In the genomic region with DNA sequence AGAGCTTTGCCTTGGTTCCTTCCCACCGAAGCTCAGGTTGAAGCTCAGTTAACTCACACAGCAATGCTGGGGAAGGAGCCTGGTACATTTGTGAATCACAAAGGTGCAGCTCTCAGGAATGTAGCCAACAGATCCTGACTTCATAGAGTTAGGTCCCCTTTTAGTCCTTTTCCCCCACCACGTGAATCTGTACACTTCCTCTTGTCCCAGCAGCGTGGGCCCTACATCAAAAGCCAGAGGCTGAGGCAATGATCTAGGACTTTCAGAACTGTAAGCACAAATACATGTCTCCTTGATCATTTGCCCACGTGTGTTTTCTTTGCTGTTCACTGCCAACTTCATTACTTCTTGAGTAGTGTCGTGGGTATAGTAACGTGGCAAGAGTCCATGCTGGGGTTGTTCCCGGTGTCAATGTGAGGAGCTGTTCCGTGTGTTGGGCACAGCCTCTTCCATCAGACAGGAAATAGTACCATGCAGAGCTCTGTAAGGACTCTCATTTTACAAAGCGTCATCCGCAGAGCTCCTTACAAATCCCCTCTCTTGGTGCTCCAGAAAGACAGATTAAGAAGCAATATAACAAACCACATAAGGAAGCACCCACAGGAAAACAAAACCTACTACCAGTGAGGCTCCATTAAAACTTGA, we compare ENCODE assay signal across 16 mouse cellular contexts.
DNase-seq lines count a peak whose midpoint lies in the region; ATAC-seq and TF ChIP-seq lines count a peak whose summit lies in the region.
"Had no signal": no experiment of that assay in that cellular context is flagged by ENCODE, and none has a peak within 500 bp of the region (broad histone marks: within the 10 kb centered on the region; RNA-seq: fewer than 3 reads in every experiment).

No protein-coding gene starts in this region.

- peaks cover 99% of the 10 kb centered on the region for H3K79me2 ChIP-seq in macrophage (ENCODE audit: inconsistent target)

- no peak for TF ChIP-seq EP300 in heart, postnatal 0 days (IDR thresholded peaks at IDR 0.05; ENCODE audit: low read depth)

- H3K4me1 ChIP-seq in heart, postnatal 0 days (ENCODE audit: control insufficient read depth, insufficient read depth) = peaks cover 12% of the 10 kb centered on the region; the same call in 1 of the 2 replicates
- peaks cover 14% of the 10 kb centered on the region for H3K4me1 ChIP-seq in heart, embryonic 11.5 days (ENCODE audit: control insufficient read depth, insufficient read depth, low read length)
- H3K4me1 ChIP-seq: midbrain, embryonic 12.5 days; neural tube, embryonic 12.5 days had no signal

- H3K27me3 ChIP-seq in heart, postnatal 0 days (ENCODE audit: control insufficient read depth, insufficient read depth, low read length) = no peaks in the 10 kb centered on the region
- H3K27me3 ChIP-seq in heart, embryonic 11.5 days (ENCODE audit: control insufficient read depth, insufficient read depth, low read length) = no peaks in the 10 kb centered on the region
- H3K27me3 ChIP-seq: hindbrain, embryonic 12.5 days; kidney, embryonic 15.5 days; liver, embryonic 15.5 days; midbrain, embryonic 12.5 days; neural tube, embryonic 12.5 days had no signal

- no peak overlapping the region for H3K4me3 ChIP-seq in heart, postnatal 0 days (ENCODE audit: low read depth, low read length)
- H3K4me3 ChIP-seq in heart, embryonic 11.5 days (ENCODE audit: low read depth, low read length) = no peak overlapping the region
- no peak overlapping the region for H3K4me3 ChIP-seq in macrophage (ENCODE audit: inconsistent target)
- H3K4me3 ChIP-seq: heart, embryonic 10.5 days; hindbrain, embryonic 12.5 days; kidney, embryonic 15.5 days; liver, embryonic 15.5 days; midbrain, embryonic 12.5 days; neural tube, embryonic 12.5 days had no signal

- WGBS in heart, postnatal 0 days = 54% methylated on average over 10 of the region's 10 CpGs
- WGBS in heart, embryonic 11.5 days (ENCODE audit: insufficient replicate concordance) = 77% methylated on average over 10 of the region's 10 CpGs
- 14% methylated on average over 10 of the region's 10 CpGs for WGBS in macrophage (ENCODE audit: missing documents)

- DNase-seq in heart, postnatal 0 days (ENCODE audit: low spot score) = no peak
- DNase-seq in CD4-positive helper T cell, adult 2 months (ENCODE audit: low read depth, low spot score) = peak; percentile 43
- peak; percentile 59 for DNase-seq in ZHBTc4 (ENCODE audit: low read depth, low spot score)
- DNase-seq in layer of hippocampus, postnatal 14 days (ENCODE audit: low spot score in 2 of 2) = no peak
- DNase-seq in adrenal gland, adult 8-10 months = no peak
- DNase-seq in ovary, postnatal 36 days (ENCODE audit: low spot score) = no peak
- DNase-seq: adrenal gland, postnatal 25 days; thymus, postnatal 36 days had no signal

- peak overlapping the region; percentile 6; the same call in 1 of the 2 replicates for H3K27ac ChIP-seq in heart, postnatal 0 days (ENCODE audit: low read depth)
- no peak overlapping the region; the same call in 1 of the 2 replicates for H3K27ac ChIP-seq in heart, embryonic 11.5 days (ENCODE audit: low read depth, low read length)
- H3K27ac ChIP-seq in macrophage = peak overlapping the region; percentile 31
- H3K27ac ChIP-seq: heart, embryonic 10.5 days; hindbrain, embryonic 12.5 days; liver, embryonic 15.5 days; midbrain, embryonic 12.5 days; neural tube, embryonic 12.5 days had no signal

- H3K9ac ChIP-seq in heart, postnatal 0 days (replicated peaks; ENCODE audit: low read depth, low read length) = no peak overlapping the region
- H3K9ac ChIP-seq in heart, embryonic 11.5 days (ENCODE audit: low read depth, low read length) = no peak overlapping the region
- H3K9ac ChIP-seq: hindbrain, embryonic 12.5 days; kidney, embryonic 15.5 days; liver, embryonic 15.5 days; midbrain, embryonic 12.5 days; neural tube, embryonic 12.5 days had no signal

- no peaks in the 10 kb centered on the region for H3K9me3 ChIP-seq in heart, postnatal 0 days (replicated peaks; ENCODE audit: control insufficient read depth, low read length)
- H3K9me3 ChIP-seq in heart, embryonic 11.5 days (replicated peaks; ENCODE audit: control insufficient read depth, low read length) = no peaks in the 10 kb centered on the region
- H3K9me3 ChIP-seq: heart, embryonic 10.5 days; hindbrain, embryonic 12.5 days; kidney, embryonic 15.5 days; liver, embryonic 15.5 days; midbrain, embryonic 12.5 days; neural tube, embryonic 12.5 days had no signal

- H3K4me2 ChIP-seq in heart, postnatal 0 days (ENCODE audit: low read depth, low read length) = no peak overlapping the region
- H3K4me2 ChIP-seq in heart, embryonic 11.5 days = no peak overlapping the region
- H3K4me2 ChIP-seq: hindbrain, embryonic 12.5 days; kidney, embryonic 15.5 days; liver, embryonic 15.5 days; midbrain, embryonic 12.5 days; neural tube, embryonic 12.5 days had no signal

- ATAC-seq in heart, postnatal 0 days (ENCODE audit: insufficient read depth, low read depth) = no peak
- ATAC-seq in heart, embryonic 11.5 days (replicated peaks; ENCODE audit: insufficient number of reproducible peaks, low FRiP score, low TSS enrichment) = no peak

- no peaks in the 10 kb centered on the region for H3K36me3 ChIP-seq in heart, postnatal 0 days (replicated peaks; ENCODE audit: control insufficient read depth, insufficient read depth, low read length)
- H3K36me3 ChIP-seq in heart, embryonic 11.5 days (ENCODE audit: control insufficient read depth, insufficient read depth, low read length) = no peaks in the 10 kb centered on the region
- H3K36me3 ChIP-seq in macrophage (ENCODE audit: inconsistent target) = no peaks in the 10 kb centered on the region
- H3K36me3 ChIP-seq: heart, embryonic 10.5 days; hindbrain, embryonic 12.5 days; kidney, embryonic 15.5 days; liver, embryonic 15.5 days; midbrain, embryonic 12.5 days; neural tube, embryonic 12.5 days had no signal

- TF ChIP-seq CTCF in heart, postnatal 0 days (IDR thresholded peaks at IDR 0.05; ENCODE audit: low read depth) = no peak

Comparison
In these comparisons a context has a peak if more than half of its experiments do, and no peak if none do; other contexts are left out.
1. DNase-seq: peak in CD4-positive helper T cell, adult 2 months (single experiment) and ZHBTc4 (single experiment); none in heart, postnatal 0 days (single experiment), layer of hippocampus, postnatal 14 days (0 of 2), adrenal gland, adult 8-10 months (single experiment) and ovary, postnatal 36 days (single experiment).